Mouse (Mus musculus) kidney, adult 8-10 months (tissue): Measurements from ENCODE around the gene Gm29776.

Experiments
- DNase-seq, 2 experiments: peaks; one replicate each; pipeline ENCODE4 v3.0.0; 2022

Gm29776 gene

DNA sequence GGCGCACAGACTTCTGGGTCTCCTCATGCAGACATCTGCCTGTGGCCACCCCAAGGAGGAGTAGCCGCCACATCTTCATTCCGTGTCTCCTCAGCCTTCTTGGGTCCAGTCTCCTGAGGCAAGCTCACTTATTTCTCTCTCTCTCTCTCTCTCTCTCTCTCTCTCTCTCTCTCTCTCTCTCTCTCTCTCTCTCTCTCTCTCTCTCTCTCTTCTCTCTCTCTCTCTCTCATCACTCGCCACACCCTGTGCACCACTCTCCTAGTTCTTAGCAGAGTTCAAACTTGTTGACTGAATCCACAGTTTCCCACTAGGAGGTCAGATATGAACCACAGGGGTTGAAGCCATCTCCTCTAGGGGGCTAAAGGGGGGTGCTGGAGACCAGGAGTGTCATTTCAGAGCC, at the start of gene Gm29776:
Gene Gm29776 (minus strand): TSS at position 101 of the 400 bp plus-strand sequence.
- DNase-seq, result no peak

DNA sequence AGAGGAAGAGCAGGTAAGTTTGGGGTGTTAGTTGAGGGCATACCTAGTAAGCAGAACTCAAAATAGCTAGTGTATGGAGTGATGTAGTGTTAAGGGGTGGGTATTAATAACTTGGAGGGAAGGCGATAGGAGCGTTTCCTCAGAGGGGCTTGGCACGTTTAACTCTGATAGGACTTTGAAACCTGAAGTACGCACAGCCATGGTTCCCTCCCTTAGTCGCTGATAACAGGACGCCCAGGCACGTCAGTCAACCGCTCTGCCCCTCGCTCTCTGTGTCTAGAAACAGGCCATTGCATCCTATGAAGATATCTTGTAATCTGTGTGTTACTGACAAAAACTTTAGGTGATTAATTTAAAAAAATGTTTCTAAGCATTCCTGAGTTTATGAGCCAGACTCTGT, 47.4 kb upstream of the Gm29776 start:
- DNase-seq, result no peak

DNA sequence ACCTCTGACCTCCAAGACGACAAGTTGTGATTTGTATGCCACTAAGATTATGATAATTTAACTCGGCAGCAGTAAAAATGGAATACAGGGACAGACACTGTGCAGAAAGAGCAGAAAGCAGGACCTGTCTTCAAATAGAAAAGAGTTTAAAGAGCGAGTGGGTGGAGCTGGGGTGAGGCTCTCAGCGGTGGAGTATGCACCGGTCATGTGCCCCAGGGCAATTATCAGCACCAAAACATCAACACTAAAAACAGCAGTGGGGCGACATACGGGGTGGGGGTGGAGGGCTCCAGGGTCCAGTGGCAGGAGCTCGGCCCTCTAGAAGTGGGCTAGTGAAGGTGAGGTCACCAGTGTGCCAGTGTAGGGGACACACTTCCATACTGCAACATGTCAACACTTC, 45.8 kb upstream of the Gm29776 start:
- DNase-seq, result peak in 1 of 2 experiments; percentile 45

DNA sequence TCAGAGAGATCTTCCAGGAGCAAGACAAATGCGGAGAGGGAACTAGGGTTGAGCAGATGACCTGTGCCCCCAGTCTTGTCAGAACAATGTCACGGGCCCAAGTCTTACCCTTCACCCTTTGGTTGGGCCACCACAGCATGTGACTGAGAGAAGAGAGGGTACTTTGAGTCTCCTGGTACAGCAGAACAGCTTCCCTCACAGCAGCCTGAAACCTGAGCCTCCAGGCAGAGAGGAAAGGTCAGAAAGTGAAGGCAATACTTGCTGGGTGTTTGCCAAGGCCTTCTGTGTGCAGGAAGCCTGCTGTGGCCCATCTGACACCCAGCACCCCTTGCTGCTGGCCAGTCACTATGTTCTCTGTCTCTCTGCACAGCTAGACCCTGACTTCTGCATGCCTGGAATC, 43.7 kb upstream of the Gm29776 start:
- peak; percentile 77 to 89 for DNase-seq

DNA sequence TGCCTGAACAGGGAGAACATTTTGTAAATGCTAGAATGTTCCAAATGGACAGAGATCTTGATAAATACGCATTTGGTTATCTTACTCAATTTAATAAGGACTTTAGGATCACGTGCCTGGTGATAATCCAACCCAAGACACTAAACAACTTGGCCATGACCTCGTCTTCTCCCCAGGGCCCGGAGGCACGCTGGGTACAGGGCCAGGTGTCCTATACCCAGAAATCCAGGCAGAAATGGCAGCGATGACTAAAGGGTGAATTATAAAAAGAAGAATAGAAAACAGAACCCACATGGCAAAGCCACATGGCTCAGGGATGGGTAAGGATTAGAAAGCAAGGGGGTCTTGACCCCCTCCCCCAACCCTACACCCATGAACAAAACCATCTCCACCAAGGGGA, 43.1 kb upstream of the Gm29776 start:
- no peak for DNase-seq

DNA sequence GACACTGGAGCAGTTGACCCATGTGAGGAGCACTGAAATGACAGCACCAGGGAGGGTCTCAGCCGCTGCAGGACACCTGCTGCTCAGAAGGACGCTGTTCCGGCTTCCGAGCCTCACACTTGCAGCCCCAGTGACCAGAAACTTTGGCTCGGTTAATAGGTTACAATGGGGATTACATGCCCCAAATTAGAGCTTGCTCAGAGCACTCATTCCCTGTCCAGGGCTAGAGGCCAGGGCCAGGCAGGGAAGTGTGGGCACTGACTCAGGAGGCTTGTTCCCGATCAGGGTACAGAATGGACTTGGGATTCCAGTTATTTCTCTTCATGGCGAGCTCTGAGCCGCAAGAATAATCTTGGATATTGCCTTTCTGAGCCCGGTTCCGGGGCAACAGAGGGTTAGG, 39.0 kb upstream of the Gm29776 start:
- DNase-seq, result peak in 1 of 2 experiments; percentile 43

DNA sequence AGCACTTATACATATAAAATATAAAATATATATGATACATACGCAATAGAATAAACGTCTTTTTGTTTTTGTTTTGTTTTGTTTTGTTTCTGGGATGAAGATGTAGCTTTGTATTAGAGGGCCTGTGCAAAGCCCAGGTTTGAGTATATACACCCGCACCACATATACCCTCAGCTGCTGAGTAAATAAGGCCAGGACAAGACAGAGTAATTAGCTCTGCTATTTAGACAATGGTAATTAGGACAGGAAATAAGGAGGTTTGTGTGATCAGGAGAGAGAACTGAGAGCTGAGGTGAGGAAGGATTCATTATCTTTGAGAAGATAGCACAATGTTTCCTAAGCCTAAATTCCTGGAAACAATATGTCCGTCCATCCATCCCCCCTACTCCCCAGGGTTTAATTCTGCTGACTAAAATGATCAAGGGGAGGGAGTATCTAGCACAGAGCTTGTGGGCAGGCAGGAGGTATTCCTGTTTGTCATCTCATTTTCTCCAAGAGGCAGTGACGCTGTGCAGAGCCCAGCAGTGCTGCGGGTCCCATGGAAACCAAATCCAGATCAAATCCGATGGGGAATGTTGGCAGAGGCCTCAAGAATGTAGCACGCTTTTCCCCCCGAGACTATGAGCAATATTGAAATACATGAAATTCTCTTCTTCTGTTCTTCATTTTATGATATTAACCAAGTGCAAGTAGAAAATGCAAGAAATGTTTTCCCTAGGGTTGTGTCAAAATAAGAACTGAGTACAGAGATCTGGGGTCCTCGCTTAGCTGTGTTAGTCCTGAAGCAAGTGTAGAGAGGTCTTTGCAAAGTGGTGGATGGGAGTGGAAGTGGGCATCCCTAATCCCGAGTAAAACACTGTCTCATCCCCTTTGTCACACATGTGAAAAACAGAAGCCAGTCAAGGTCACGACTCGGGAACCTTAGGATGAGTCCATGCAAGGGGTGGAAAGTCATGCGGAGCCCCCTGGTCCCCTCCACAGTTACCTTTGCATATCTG, 38.2 kb upstream of the Gm29776 start:
- no peak for DNase-seq

DNA sequence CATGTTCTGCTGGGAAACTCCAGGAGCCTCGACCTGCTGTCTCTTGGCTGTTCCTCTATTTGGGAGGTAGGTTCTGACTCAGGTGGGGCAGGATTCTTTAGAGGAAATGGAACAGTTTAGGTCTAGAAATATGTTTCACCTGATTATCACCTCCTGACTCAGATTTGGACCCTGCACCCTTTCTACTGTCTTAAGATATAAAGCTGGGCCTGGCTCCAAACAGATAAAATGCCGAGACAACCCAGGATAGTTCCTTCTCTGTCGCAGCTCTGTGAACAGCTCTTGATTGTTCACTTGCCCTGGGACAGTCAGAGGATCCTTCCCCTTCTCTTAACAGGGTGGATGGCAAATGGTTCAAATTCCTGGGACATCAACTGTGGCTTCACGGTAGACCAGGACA, 36.6 kb upstream of the Gm29776 start:
- DNase-seq, result no peak

DNA sequence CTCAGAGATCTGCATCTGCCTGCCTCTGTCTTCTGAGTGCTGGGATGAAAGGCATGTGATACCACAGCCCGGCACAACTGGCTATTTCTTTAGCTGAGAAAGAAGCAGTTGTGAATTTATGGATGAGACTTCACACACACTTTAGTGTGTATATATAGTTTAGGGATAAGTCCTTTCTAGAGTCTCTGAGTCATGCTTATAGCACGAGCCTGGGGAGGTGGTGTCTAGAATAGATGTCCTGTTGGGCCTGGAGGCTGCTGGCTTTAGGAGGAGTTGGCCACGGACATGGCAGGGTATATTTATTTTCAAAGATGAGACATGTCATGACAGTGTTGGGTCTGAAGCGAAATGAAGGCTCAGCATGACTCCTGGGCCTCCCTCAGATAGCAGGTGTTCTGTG, 35.4 kb upstream of the Gm29776 start:
- DNase-seq, result no peak

DNA sequence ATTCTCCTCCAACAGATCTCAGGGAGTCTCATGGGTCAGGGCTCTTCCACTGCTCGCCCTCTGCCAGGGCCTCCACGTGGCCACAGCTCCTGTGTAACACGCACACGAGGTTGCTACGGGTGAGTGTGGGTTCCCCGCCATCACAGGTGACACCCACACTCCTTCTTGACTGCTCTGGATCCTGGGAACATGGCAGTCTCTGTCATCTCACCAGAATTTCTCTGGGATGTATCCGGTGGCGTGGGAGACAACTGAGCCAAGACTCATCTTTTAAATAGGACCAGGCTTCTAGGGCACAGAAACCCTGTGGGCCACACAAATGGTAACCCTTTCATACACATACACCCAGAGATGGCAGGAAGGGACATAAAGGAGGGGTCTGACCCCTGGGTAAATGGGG, 33.6 kb upstream of the Gm29776 start:
- DNase-seq, result no peak

DNA sequence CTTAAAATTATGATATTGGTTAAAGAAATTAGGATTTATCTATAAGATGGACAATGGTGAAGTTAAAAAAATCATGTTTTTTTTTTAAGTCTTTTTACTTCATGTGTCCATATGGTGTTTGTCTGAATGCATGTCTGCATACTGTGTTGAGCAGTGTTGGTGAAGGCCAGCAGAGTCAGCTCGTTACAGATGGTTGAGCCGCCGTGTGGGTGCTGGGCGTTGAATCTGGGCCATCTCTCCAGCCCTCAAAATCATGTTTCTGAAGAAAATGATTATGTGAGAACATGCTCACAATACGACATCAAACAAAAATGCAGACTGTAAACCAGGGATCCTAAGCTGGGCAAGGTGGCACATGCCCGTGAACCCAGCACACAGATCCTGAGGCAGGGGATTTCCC, 31.7 kb upstream of the Gm29776 start:
- no peak for DNase-seq

DNA sequence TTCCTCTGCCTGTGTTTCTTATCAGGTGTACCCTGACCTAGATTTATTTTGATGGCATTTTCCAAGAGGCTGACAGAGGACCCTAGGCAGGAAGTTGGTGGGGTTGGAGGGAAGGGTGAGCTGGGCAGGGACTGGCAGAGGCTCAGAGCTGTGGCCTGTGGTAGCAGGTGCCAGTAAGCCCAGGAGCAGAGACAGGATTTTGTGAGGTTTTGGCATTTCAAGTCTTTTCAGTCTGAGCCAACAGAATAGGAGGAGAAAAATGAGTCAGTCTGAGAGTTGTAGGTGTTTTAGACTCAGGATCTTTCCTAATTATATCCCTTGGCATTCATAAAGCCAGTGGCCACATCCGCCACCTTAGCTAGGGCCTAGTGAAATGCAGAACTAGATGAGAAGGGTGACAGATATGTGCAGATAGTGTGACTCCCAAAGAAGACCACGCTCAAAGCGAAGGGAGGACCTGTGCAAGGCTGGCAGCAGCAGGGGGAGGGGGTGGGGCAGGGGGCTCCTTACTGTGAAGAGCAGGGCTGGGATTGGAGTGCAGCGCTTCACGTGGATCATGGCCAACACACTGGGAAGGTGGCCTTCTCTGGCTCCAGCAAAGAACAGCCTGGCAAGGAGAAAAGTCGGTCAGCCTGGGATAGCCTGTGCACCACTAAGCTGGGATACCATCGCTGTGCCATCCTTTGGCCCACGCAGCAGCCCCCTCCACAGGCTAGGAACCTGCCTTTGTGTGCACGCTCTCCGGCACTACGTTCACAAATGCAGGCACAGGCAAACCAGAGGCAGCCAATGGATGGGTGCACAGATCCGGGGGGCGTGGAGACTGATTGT, 30.4 kb upstream of the Gm29776 start:
- DNase-seq, result no peak

DNA sequence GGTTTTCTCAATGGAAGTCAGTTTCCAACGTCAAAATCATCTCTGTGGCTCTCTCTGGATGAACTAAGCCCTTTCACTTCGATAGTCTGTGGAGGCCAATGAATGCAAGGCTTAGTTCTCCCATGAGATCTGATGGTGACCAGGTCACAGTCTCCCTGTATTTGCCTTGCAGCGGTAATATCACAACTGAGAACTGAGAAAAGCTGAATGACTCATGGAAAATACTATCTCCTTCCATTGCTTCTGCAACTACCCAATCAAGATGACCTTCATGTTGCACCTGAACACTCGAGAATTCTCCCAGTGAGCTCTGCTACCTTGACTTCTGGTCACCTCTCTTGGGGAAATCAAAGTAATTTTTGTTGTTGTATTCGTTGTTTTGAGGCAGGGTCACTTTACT, 28.9 kb upstream of the Gm29776 start:
- DNase-seq, result no peak

DNA sequence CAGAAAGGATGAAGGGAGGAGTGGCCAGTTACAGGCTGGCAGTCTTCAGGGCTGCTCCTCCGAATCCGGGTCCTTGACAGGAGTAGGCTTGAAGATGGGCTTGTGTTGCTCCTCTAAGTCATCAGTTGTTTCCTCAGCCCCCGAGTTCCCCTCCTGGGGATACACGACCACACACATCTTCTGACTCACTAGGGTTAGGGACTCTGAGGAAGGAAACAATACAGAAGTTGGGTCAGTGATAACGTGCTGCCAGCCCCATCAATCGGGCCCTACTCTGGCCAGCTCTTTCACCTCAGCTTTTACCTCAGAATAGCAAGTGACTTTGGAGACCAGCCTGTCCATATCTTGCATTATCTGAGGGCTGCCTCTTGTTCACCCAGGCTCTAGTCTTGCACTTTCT, 25.4 kb upstream of the Gm29776 start:
- no peak for DNase-seq

DNA sequence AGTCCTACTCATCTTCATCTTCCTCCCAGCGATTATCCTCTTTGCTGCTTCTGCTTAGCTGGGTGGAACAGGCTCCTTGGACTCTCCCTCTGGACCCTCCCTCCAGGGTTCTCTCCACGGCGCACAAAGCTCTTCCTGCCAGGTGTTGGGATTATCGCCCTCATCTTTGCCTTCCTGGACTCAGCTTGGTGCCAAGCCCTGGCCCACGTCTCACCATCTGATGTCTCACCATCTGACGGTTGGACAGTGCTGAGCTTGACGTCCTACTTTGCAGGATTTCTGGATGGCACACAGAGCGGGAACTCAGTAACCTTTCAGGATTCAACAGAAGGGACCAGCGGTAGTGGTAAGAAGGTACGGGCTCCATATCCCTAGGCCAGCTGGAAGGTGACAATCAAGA, 23.1 kb upstream of the Gm29776 start:
- no peak for DNase-seq

DNA sequence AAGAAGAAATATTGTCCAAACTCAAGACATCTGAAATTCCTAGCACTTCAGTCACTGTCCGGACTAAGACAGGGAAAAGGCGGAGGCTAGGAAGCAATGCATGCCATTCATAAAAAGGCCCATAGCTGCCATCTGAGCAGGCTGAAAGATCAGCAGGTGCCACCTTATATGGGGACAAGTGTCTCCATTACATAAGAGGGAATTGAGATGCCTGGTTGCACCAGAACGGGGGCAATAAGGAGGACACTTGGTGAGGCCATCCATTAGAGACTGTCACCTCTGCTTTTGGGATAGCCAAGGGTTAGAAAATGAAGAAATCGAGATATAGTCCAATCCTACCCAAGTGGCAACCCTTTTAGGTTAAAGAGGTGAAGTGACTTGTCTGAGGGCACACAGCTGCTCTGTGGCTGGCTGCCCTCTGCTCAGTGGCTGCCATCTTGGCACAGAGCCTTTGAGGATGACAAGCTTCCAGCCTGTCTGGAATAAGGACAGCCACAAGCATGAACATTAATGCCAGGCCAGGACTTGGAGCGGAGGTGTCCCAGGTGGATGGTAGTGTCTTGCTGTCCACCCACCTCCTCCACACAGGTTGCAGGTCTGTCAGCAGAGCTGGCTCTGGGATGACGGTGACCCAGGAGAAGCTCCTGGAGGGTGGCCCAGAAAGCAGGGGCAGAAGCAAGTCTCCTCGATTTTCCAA, 22.2 kb upstream of the Gm29776 start:
- DNase-seq, result no peak

DNA sequence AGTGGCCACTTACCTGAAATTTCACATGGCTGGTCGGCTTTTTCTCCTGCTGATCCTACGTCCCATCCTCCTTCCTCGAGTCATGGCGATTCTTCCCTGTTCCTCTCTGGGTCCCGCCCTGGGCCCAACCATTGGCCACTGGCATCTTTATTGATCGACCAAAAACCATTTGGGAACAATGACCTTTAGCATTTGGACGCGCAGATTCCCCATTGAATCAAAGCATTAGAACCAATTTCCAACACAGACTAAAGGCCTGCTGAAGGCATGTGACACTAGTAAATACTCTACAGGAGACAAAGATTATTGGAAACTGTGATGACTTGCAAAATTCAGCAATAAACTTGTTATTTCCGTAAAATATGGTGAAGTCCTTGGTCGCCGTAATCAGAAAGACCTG, 21.4 kb upstream of the Gm29776 start:
- no peak for DNase-seq

DNA sequence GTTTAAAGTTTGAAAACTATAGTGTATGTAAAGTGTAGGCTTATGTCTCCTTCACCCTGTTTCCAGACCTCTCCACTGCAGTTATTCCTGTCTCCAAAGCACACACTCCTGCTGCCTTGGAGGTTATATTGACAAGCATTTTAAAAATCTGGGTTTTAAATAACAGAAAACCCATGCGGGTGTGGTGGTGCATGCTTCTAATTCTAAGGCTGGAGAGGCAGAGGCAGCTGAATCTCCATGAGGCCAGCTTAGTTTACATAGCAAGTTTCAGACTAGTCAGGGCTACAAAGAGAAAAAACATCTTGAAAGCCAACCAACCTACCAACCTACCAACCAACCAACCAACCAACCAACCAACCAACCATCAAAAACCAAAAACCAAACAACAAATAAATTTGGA, 16.8 kb upstream of the Gm29776 start:
- DNase-seq, result no peak

DNA sequence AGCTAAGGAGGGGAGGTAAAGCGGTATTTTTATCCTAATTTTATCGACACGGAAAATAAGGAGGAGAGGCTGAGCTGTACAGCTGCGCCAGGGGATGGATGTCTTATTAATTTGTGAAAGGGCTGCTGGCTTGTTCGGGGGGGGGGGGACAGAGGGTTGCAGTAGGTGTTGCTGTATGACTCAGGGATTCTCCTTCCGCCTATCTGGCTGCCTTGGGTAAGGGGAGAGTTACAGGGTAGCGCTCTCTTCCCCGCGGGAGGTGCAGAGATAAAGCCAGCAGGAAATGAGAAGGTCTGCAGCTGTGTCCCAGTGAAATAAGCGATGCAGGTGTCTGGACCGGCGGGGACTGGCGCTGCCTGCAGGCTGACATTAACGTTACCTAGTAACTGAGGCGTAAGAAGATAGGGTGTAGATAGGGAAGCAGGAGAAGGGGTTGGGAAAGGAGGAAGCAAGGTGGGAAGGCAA, 16.0 kb upstream of the Gm29776 start:
- peak in 1 of 2 experiments; percentile 38 for DNase-seq

DNA sequence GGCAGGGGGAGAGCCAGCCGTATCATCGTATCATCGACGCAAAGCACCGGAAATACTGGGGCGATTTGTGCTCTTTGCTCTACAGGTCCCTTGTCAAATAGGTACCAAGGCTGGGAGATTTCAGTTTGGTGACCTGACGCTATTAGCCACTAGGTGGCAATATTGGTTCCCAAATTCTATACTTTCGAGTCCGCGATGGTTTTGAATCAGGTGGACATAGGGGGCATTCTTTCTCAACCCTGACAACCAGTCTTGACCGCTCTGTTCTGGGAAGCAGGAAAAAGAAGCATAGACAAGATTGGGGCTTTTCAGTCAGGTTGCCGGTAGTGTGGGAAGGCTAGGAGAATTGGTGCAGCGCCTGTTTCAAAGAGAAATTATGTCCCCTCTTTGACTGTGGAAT, 15.5 kb upstream of the Gm29776 start:
- DNase-seq, result peak; percentile 71 to 85

DNA sequence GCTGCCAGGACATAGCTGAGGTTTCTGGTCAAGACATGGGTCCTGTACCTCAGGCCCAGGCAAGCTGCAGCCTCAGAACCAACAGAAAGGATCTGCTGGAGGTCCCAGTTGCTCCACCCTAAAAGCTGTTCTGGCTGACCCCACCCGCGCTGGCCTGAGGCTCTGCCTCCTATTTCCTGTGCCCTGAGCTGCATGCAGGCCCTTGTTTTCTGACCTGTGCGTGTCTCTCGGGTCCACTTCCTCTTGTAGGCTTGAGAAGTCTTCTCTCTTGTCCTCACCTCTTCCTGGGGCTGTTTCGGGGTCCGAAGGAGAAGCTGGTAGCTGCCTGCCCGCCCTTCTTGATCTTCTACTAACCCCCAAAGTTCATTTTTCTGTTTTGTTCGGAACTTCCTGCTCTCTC, 14.2 kb upstream of the Gm29776 start:
- DNase-seq, result peak; percentile 27 to 29

DNA sequence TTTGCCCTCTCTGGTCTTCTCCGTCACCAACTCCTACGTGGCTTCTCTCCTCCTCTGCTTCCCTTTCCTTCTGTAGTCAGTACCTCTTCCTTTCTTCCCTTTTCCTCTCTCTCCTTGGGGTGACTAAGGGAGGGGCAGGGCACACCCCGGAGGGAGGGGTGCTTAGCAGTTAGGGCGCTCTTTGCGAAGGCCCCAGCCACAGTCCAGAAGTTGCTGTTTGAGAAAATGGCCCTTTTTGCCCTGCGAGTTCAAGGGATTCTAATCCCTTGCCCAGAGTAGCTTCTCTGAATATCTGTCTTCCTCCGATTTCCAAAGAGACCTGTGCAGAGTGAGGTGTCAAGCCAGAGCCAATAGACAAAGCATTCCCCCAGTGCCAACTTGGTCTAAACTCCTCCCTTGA, 13.4 kb upstream of the Gm29776 start, which contains the start of gene Cebpe:
Gene Cebpe (minus strand): TSS at position 101 of the 400 bp plus-strand sequence.
- no peak for DNase-seq

DNA sequence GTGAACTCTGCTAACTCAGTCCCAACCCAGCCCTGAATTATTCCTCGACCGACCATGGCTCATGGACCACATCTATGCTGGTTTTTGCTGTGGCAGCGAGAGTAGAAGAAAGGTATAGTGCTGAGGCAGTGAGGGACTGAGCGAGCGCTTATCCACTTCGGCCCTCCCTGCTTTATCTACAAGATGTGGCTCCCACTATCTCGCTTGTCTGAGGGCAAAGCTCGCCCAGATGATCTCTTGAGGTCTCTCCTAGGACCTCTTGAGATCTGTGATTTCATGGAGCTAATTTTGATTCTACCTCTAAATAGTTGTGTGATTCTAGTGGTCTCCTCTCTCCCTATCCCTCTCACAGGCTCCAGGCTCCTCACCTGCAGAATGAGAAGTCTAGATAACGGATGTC, 10.4 kb upstream of the Gm29776 start:
- DNase-seq, result no peak
